Mouse (Mus musculus) c-Kit-positive CD71-negative TER-119-negative erythroid progenitor cells, embryonic 14.5 days (primary cell): Measurements from ENCODE around the gene Gpn2.

Experiments
- DNase-seq: peaks from one replicate; pipeline ENCODE4 v3.0.0-alpha.2; 2013; ENCODE audit warnings: low read depth

The Gpn2 gene

DNA sequence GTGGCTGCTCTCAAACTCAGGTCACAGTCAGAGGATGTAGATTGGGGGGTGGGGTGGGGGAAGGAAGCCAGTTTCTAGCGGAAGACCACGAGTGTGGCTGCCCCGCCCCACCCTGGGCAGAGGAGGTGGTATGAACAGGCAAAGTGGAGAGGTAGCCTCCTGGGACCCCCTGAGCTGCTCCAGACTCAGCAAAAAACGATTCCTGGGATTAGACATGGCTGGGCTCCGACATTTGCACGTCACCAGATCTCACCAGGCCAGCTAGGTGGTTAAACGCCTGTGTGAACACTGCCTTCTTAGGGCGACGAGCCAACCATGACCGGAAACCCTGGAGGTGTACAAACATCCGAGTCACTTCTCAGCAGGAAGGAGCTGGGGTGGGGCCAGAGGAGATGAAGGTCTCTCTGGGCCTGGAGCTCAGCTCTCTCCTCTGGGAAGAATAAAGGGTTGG is 41.5 kb downstream of the Gpn2 start:
- DNase-seq, result peak; percentile 44

DNA sequence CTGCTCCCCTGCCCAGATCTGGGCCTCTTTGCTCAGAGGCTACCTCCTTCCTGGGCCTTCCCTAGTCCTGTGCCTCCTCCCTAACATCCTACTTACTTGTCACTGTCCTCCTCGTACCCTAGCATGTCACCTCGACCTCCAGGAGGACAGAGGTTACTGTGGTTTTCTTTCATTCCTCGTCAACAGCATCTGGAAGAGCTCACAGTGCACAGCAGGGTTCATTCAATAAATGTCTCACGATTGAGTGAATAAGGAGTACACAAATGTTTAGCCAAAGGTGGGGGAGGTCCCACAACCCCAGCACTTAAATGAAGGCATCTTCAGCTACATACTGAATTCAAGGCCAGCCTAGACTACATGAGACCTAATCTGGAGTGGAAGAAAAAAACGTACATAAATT is 42.1 kb downstream of the Gpn2 start:
- DNase-seq, result no peak

DNA sequence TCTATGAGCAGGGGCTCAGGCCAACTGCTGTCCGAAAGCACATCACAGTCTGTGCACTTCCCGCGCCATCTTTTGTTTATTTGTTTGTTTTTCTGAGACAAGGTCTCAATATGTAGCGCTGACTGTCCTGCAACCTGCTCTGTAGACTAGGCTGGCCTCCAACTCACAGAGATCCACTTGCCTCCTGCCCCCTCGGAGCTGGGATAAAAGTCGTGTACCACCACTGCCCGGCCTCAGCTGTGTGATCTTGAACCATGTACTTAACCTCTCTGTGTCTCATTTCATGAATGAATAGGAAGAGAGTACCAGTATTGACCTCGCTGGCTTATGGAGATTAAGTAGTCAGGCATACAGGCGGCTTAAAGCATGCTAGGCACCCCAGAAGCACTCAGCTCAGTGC is 42.5 kb downstream of the Gpn2 start:
- no peak for DNase-seq

DNA sequence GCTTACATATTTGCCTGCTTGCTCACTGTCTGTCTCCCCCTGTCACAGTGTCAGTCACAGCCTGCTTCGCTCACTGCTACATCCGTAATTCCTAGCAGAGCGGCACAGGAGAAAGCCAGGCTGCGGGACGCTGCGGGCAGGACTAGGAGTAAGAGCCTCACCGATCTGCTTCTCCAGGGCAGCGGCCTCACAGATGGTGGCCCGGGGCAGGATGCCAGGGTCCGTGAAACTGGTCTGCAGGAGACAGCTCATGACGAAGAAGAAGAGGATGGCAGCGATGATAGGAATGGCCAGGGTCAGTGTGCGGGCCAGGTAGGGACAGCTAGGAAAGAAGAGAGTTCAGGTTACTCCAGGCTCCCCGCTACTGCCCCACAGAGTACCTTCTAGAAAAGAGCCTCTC is 42.9 kb downstream of the Gpn2 start:
- no peak for DNase-seq

GRCm38 (mm10) chr4:133628517-133628916 is 44.4 kb downstream of the Gpn2 start:
- no peak for DNase-seq

DNA sequence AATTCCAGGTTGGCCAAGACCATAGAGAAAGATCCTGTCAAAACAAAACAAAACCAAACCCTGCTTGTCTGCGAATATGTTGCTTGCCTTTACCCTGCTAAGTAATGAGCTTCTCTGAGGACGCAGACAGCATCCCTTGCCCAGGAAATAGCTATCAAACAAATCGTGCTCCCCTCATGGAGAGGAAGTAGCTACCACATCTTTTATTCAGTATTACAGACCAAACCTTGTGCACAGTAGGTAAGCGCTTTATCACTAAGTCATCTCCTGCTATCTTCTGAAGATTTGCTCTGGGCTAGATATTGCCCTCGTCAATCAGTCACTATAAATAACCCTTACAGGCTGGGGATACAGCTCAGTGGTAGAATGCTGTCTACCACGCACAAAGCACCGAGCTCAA is 45.0 kb downstream of the Gpn2 start:
- DNase-seq, result no peak

DNA sequence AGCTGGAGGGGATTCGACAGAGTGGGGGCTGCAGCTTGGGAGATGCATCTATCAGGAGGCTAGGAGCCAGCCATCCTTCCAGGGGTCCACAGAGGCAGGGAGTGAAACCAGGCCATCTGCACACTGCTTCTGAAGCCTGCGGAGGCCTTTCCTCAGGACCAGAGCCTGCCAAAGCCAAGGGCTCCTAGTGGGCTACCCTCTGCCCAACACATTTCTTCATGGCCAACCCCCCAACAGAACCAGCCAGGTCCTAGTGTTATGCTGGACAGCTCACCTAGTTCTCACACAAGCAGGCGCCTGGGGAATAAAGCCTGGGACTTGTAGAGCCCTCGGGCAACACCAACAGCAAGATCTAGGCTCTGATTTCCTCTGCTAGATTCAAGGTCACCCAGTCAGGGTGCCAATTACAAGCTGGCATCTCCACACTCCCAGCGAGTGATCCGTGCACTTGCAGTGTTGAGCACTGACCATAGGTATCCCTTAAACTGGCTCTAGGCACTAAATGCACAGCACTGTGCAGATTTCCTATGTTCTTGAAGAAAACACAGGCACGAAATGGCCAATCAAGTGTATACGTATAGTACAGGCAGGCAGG is 46.3 kb downstream of the Gpn2 start:
- no peak for DNase-seq

DNA sequence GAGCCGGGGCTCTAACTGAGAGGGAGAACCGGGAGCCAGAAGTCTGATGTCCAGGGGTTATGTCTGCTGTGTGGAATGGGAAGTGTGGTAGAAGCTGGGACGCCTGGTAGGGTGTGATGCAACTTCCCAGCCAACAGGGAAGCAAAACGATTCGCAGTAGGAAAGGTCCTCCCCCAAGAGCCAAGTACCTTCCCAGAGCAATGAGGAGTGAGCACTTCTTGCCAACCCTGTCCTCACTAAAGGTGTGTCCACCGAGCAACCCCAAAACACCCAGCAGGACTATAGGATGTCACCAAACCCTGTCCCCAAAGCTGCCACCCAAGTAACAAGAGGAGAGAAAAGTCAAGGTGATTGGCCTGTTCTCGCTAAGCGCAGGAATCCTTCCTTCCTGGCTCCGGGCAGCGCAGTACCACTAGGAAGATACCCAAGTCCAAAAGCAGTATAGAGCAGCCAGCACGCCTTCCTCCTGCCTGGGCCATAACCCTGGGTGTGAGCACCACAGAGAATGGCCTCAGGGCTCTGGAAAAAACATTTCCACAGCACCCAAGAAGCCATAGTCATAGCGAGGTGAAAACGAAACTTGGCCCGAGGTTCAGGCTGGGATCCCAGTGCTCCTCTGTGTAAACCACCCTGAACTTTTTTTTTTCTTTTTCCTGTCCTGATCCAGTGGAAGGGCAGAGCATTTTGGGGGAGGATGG is 47.1 kb downstream of the Gpn2 start:
- DNase-seq, result no peak

- no peak for DNase-seq
Measured at GRCm38 (mm10) chr4:133631769-133632411, 47.7 kb downstream of the Gpn2 start.

DNA sequence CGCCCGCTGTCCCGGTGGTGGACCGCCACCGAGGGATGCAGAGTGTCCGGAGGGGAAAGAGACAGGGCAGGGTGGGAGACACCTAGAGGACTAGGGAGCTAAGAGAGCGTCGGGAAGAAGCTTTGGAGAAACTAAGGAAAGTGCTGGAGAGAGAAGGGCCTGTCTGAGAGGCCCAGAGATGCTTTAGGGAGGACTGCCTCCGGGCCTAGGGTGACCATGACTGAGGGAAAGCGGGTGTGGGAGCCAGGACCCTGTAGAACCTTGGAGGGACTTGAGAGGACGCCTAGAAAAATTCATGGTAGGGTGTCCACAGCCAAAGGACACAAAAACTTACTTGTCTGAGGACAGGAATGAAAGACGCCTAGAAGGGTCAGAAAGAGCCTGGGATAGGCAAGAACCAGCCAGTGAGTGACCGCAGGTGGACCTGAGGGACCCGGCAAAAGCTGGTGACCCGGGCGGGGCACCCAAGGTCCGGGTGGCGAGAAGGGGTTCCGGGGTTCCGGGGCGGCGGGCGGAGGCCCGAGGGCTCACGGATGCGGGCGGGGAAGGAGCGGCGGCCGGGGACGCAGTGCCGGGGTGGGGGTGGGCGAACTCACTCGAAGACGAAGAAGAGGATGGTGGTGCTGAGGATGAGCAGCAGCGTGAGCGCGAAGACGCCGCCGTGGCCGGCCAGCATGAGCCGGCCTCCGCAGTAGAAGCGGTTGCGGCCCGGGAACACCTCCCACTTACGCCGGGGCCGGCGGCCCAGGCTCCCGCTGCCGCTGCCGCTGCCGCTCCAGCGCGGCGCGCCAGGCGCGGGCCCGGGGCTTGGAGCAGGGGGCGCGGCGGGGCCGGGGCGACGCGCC is 48.5 kb downstream of the Gpn2 start:
- no peak for DNase-seq

- peak; percentile 66 for DNase-seq
Measured at GRCm38 (mm10) chr4:133633332-133634042, 49.3 kb downstream of the Gpn2 start.

- no peak for DNase-seq
Measured at GRCm38 (mm10) chr4:133634043-133634410, 49.9 kb downstream of the Gpn2 start.
